Mouse (Mus musculus) 416B (cell line): ENCODE measurements around the gene Fads3.

Source experiments
- DNase-seq: peaks from one replicate; pipeline ENCODE4 v3.0.0; 2011; ENCODE audit warnings: low read depth

The Fads3 gene

GRCm38 (mm10) chr19:10041388-10042148 lies at the start of gene Fads3:
Gene Fads3 (plus strand): TSS chr19:10041569.
- DNase-seq: peak; percentile 83

- DNase-seq: no peak
These were observed 49.1 kb upstream of the Fads3 start for GRCm38 (mm10) chr19:9992011-9992958.

GRCm38 (mm10) chr19:9993036-9993656 lies 48.2 kb upstream of the Fads3 start:
- DNase-seq: peak; percentile 93

GRCm38 (mm10) chr19:9997204-9998062 lies 43.9 kb upstream of the Fads3 start:
- DNase-seq: no peak

GRCm38 (mm10) chr19:9998063-9998416 lies 43.3 kb upstream of the Fads3 start:
- no peak for DNase-seq

GRCm38 (mm10) chr19:9998736-9999486 lies 42.5 kb upstream of the Fads3 start:
- DNase-seq: no peak

GRCm38 (mm10) chr19:10000330-10000729 lies 41.0 kb upstream of the Fads3 start:
- DNase-seq: peak; percentile 74

GRCm38 (mm10) chr19:10001206-10001969 lies 40.0 kb upstream of the Fads3 start, which contains the start of the genes Best1 and Rab3il1:
Gene Best1 (minus strand): TSS chr19:10001633.
Gene Rab3il1 (plus strand): TSS chr19:10001669.
- DNase-seq: no peak

GRCm38 (mm10) chr19:10003696-10004095 lies 37.7 kb upstream of the Fads3 start:
- DNase-seq: no peak

GRCm38 (mm10) chr19:10011408-10011807 lies 30.0 kb upstream of the Fads3 start:
- no peak for DNase-seq

GRCm38 (mm10) chr19:10012827-10013278 lies 28.5 kb upstream of the Fads3 start:
- DNase-seq: no peak

- no peak for DNase-seq
These were observed 28.0 kb upstream of the Fads3 start for GRCm38 (mm10) chr19:10013348-10013747.

- no peak for DNase-seq
These were observed 27.5 kb upstream of the Fads3 start for GRCm38 (mm10) chr19:10013913-10014312.

- no peak for DNase-seq
These were observed 26.5 kb upstream of the Fads3 start for GRCm38 (mm10) chr19:10014824-10015223.

- DNase-seq: no peak
These were observed 25.9 kb upstream of the Fads3 start for GRCm38 (mm10) chr19:10015442-10015841.

GRCm38 (mm10) chr19:10016151-10016550 lies 25.2 kb upstream of the Fads3 start:
- DNase-seq: no peak

- DNase-seq: peak; percentile 82
These were observed 23.5 kb upstream of the Fads3 start for GRCm38 (mm10) chr19:10017637-10018526.

- DNase-seq: no peak
These were observed 22.9 kb upstream of the Fads3 start for GRCm38 (mm10) chr19:10018527-10018818.

- no peak for DNase-seq
These were observed 22.1 kb upstream of the Fads3 start for GRCm38 (mm10) chr19:10019214-10019760.
